Mouse (Mus musculus) neural tube, embryonic 11.5 days (tissue): ENCODE results near the gene Vps33a. TPM values are rescaled to one million over a fixed set of nuclear protein-coding genes. Genes with fewer than 3 reads are reported as not detected.
A peak's percentile ranks its signal among the peaks of the same experiment; 100 is the strongest.
"Not testable (repeated sequence)": the region's sequence is repeated elsewhere in the genome, so short reads cannot be mapped to it uniquely, and the experiment has no call there.

Source experiments
- ATAC-seq: fragments of 200-750 bp; cut with Nextera tagmentation; 2 replicates; pipeline ENCODE4 v1.8.0; 2017; ENCODE audit warnings: moderate number of reproducible peaks, mild to moderate bottlenecking, moderate TSS enrichment, moderate library complexity; ENCODE audit not compliant: insufficient read depth, low FRiP score, low TSS enrichment
- DNase-seq: peaks from one replicate; pipeline ENCODE4 v3.0.0-alpha.2; 2015; ENCODE audit warnings: low spot score
- H3K27ac ChIP-seq: fragments of 300-500 bp; sonication (generic); 2 replicates; pipeline ENCODE4 v1.5.1; 2014; ENCODE audit warnings: low read depth, mild to moderate bottlenecking, low read length
- H3K27me3 ChIP-seq: fragments of 300-500 bp; sonication (generic); 2 replicates; pipeline ENCODE4 v1.6.1; 2014; ENCODE audit warnings: mild to moderate bottlenecking, low read length, mixed read lengths; ENCODE audit not compliant: control insufficient read depth, insufficient read depth
- H3K36me3 ChIP-seq: fragments of 300-500 bp; sonication (generic); 2 replicates; pipeline ENCODE4 v1.6.1; 2014; ENCODE audit warnings: mild to moderate bottlenecking, low read length, moderate library complexity, mixed read lengths; ENCODE audit not compliant: control insufficient read depth, insufficient read depth
- H3K4me1 ChIP-seq: fragments of 300-500 bp; sonication (generic); 2 replicates; pipeline ENCODE4 v1.6.1; 2014; ENCODE audit warnings: low read length, mixed read lengths; ENCODE audit not compliant: control insufficient read depth, insufficient read depth
- H3K4me2 ChIP-seq: fragments of 300-500 bp; sonication (generic); 2 replicates; pipeline ENCODE4 v1.6.1; 2014; ENCODE audit warnings: low read depth, mild to moderate bottlenecking, moderate library complexity
- H3K4me3 ChIP-seq: fragments of 300-500 bp; sonication (generic); 2 replicates; pipeline ENCODE4 v1.5.1; 2014; ENCODE audit warnings: low read depth, low read length
- H3K9ac ChIP-seq: fragments of 300-500 bp; sonication (generic); 2 replicates; pipeline ENCODE4 v1.6.1; 2014; ENCODE audit warnings: mild to moderate bottlenecking, low read length
- H3K9me3 ChIP-seq: fragments of 300-500 bp; sonication (generic); 2 replicates; pipeline ENCODE4 v1.6.1; 2016; ENCODE audit warnings: low read length; ENCODE audit not compliant: control insufficient read depth
- WGBS: fragments of 180-500 bp; shearing (Covaris S2); extraction: QIAGEN DNeasy Blood & Tissue Kit; methylation state at CpG from one replicate; pipeline ENCODE4 v1.1.7; 2014; 5-methylcytosine and 5-hydroxymethylcytosine counted together
- polyA plus RNA-seq: library from polyadenylated mRNA; unstranded; fragments of >200 nt; fragmentation: Nextera tagmentation; extraction: Ambion mirVana; gene quantifications from 2 replicates; pipeline ENCODE4 v1.2.1, GENCODE M21; 2014

The Vps33a gene
- polyA plus RNA-seq, 1 experiment from 2014 or later: 39.7 TPM

DNA sequence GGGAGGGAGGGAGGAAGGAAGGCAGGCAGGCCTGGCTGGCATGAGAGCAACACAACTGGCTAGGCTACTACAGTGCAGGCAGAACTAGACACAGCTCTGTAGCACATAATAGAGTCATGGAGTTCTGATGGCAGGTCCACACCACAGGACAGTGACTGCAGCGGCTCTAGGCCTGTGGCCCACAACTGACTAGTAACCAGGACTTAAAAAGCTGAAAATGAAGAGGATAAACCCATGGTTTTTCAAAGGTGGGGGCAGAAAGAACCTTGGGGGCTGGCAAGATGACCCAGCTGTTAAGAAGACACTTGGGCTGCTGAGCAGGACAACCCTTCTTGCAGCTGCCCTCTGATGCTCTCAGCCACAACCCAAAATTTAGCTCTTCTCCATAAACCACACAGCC is 51.2 kb downstream of the Vps33a start:
- DNase-seq (no peak), ATAC-seq (no peak)
- H3K27me3 ChIP-seq: no peaks in the 10 kb centered on the region
- H3K9me3 ChIP-seq: no peaks in the 10 kb centered on the region
- no peak overlapping the region for H3K27ac ChIP-seq
- H3K9ac ChIP-seq: no peak overlapping the region; the same call in 1 of the 2 replicates
- H3K4me2 ChIP-seq: no peak overlapping the region
- no peaks in the 10 kb centered on the region; the same call in none of the 2 replicates for H3K36me3 ChIP-seq
- peaks cover 5% of the 10 kb centered on the region; the same call in 1 of the 2 replicates for H3K4me1 ChIP-seq
- H3K4me3 ChIP-seq: no peak overlapping the region
- WGBS: 89% methylated on average over 1 of the region's 1 CpGs

DNA sequence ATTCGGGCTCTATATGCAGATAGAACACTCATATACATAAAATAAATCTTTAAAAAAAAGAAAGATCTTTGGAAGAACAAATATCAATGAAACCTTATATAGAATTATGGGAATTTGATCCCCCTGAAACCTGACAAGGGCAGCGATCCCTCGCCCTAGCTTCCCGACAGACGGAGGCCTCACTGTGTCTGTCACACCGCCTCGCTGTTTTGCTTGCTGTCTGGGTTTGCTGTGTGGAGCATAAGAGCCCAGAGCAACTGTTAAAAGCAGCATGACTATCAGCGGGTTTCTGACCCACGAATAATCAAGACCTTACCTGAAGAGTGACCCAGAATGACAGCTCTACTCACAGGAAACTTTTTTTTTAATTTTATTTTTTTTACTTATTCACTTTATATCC is 52.2 kb downstream of the Vps33a start:
- no peaks in the 10 kb centered on the region; the same call in none of the 2 replicates for H3K36me3 ChIP-seq
- no peak overlapping the region for H3K27ac ChIP-seq
- H3K4me3 ChIP-seq: no peak overlapping the region
- 89% methylated on average over 9 of the region's 9 CpGs for WGBS
- ATAC-seq: no peak
- H3K9ac ChIP-seq: no peak overlapping the region
- H3K4me1 ChIP-seq: peaks cover 5% of the 10 kb centered on the region; the same call in 1 of the 2 replicates
- H3K27me3 ChIP-seq: no peaks in the 10 kb centered on the region
- no peak overlapping the region for H3K4me2 ChIP-seq
- DNase-seq: no peak
- H3K9me3 ChIP-seq: no peaks in the 10 kb centered on the region

DNA sequence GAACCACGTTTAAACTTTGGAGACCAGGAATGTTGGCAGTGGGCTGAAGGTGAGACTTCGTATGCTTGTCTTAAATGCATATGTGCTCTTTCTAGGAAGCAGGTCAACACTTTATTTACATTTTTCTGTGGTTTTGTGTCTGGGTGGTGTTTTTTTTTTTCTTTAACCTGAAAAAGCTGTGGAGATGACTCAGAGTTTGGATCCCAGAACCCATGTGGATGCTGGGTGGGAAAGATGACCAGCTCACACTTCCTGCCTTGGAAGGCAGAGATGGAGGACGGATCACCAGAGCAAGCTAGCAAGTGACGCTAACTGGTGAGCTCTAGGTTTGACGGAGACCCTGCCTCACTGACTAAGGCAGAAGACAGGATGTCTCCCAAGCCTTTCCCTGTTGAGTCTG is 58.0 kb downstream of the Vps33a start:
- Histone ChIP-seq H3K9me3 (no peaks in the 10 kb centered on the region), H3K27me3 (no peaks in the 10 kb centered on the region), H3K4me1 (no peaks in the 10 kb centered on the region), H3K36me3 (peaks cover 10% of the 10 kb centered on the region), H3K9ac (no peak overlapping the region), H3K4me2 (no peak overlapping the region), H3K4me3 (no peak overlapping the region), H3K27ac (no peak overlapping the region)
- ATAC-seq: no peak
- no peak for DNase-seq
- WGBS: 88% methylated on average over 5 of the region's 5 CpGs

DNA sequence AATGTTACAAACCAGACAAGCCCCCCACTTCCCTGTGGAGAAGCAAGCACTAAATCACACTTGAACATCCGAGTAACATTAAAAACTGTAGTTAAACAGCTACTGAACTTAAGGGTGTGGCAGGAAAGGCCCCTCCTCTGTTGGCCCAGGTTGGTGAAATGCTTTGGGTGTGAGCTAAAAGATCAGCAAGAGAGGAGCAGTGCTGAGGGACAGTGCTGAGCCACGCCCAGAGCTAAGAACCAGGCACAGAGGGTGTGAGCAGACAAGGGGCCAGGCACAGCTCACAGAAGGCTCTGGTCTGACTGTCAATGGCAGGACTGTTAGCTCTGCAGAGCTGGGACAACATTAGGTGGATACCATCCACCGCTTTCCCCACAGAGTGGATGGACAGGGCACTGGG is 60.7 kb downstream of the Vps33a start:
- Histone ChIP-seq H3K4me2 (no peak overlapping the region), H3K9me3 (no peaks in the 10 kb centered on the region), H3K9ac (no peak overlapping the region), H3K27ac (no peak overlapping the region), H3K27me3 (0 out of 2 replicates have a peak, but pooled peaks cover 2% of the 10 kb centered on the region), H3K4me3 (no peak overlapping the region), H3K4me1 (no peaks in the 10 kb centered on the region), H3K36me3 (peaks cover 10% of the 10 kb centered on the region)
- no peak for DNase-seq
- ATAC-seq: no peak
- WGBS: 79% methylated on average over 3 of the region's 3 CpGs

- not testable (repeated sequence) for H3K4me1 ChIP-seq, DNase-seq, H3K36me3 ChIP-seq, H3K4me2 ChIP-seq, H3K27me3 ChIP-seq, H3K4me3 ChIP-seq, H3K27ac ChIP-seq, H3K9ac ChIP-seq, ATAC-seq, H3K9me3 ChIP-seq
- WGBS: 88% methylated on average over 3 of the region's 3 CpGs
Measured at GRCm38 (mm10) chr5:123511426-123511825, 61.4 kb downstream of the Vps33a start.

- peaks cover 7% of the 10 kb centered on the region; the same call in 1 of the 2 replicates for H3K36me3 ChIP-seq
- DNase-seq (no peak), ATAC-seq (no peak)
- 90% methylated on average over 5 of the region's 5 CpGs for WGBS
- no peak within 1 kb of the TSS for H3K27ac ChIP-seq
- H3K4me2 ChIP-seq: no peak within 1 kb of the TSS
- H3K9ac ChIP-seq: no peak within 1 kb of the TSS
- 0 out of 2 replicates have a peak, but pooled peaks cover 2% of the 10 kb centered on the region for H3K27me3 ChIP-seq
- H3K9me3 ChIP-seq: no peaks in the 10 kb centered on the region
- no peak within 1 kb of the TSS for H3K4me3 ChIP-seq
- no peaks in the 10 kb centered on the region for H3K4me1 ChIP-seq
Measured at GRCm38 (mm10) chr5:123510160-123510559, 62.7 kb downstream of the Vps33a start, which contains the start of gene B3gnt4. B3gnt4 (plus strand) TSS chr5:123510460.

GRCm38 (mm10) chr5:123508921-123509320 is 63.9 kb downstream of the Vps33a start:
- peak; percentile 35 for DNase-seq
- Histone ChIP-seq H3K27ac (no peak overlapping the region), H3K4me2 (peak overlapping the region; percentile 77), H3K9ac (peak overlapping the region; percentile 55), H3K36me3 (peaks cover 7% of the 10 kb centered on the region; the same call in 1 of the 2 replicates), H3K27me3 (0 out of 2 replicates have a peak, but pooled peaks cover 2% of the 10 kb centered on the region), H3K9me3 (no peaks in the 10 kb centered on the region), H3K4me3 (peak overlapping the region; percentile 56), H3K4me1 (no peaks in the 10 kb centered on the region)
- WGBS: 8% methylated on average over 12 of the region's 12 CpGs
- ATAC-seq: no peak

GRCm38 (mm10) chr5:123507936-123508723 is 64.7 kb downstream of the Vps33a start:
- no peak overlapping the region for H3K27ac ChIP-seq

GRCm38 (mm10) chr5:123501973-123502372 is 70.9 kb downstream of the Vps33a start:
- Histone ChIP-seq H3K4me2 (no peak overlapping the region), H3K27me3 (no peaks in the 10 kb centered on the region), H3K9me3 (no peaks in the 10 kb centered on the region), H3K9ac (no peak overlapping the region), H3K4me1 (no peaks in the 10 kb centered on the region), H3K4me3 (no peak overlapping the region), H3K36me3 (no peaks in the 10 kb centered on the region), H3K27ac (no peak overlapping the region)
- ATAC-seq (no peak), DNase-seq (no peak)
- WGBS: 90% methylated on average over 4 of the region's 4 CpGs

More at GRCm38 (mm10) chr5:123507936-123508723, 64.7 kb downstream of the Vps33a start:
- DNase-seq: peak; percentile 96
- H3K27me3 ChIP-seq: 0 out of 2 replicates have a peak, but pooled peaks cover 2% of the 10 kb centered on the region
- H3K4me3 ChIP-seq: peak overlapping the region; percentile 56
- no peaks in the 10 kb centered on the region for H3K4me1 ChIP-seq
- H3K9ac ChIP-seq: peak overlapping the region; percentile 55
- peak; percentile 88 for ATAC-seq
- H3K9me3 ChIP-seq: no peaks in the 10 kb centered on the region
- peaks cover 7% of the 10 kb centered on the region; the same call in 1 of the 2 replicates for H3K36me3 ChIP-seq
- H3K4me2 ChIP-seq: peak overlapping the region; percentile 77
- WGBS: under 1% methylated on average over 56 of the region's 59 CpGs
